In the genomic region with DNA sequence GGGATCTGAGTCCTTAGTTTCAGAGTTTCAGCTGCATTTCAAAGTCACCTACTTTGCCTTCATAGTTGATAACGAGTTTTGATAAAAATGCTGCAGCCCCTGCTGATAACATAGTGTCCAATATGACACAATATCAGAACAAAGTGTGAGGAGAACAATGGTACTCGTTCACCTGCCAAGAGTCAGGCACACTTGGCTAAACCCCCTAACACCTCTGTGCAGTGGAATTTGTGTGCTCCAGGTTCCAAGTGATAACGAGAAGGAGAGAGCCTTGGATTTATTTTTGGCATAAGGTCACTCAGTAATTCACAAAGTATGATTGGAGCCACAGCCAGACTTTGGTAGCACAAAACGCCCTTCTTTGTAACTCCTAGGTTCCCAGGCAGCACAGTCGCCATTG, we compare ENCODE assay signal across 20 mouse cellular contexts.
DNase-seq lines count a peak whose midpoint lies in the region; ATAC-seq lines count a peak whose summit lies in the region.
"Had no signal": no experiment of that assay in that cellular context is flagged by ENCODE, and none has a peak within 500 bp of the region (broad histone marks: within the 10 kb centered on the region; RNA-seq: fewer than 3 reads in every experiment).

No protein-coding gene starts in this region.

- H3K27ac ChIP-seq in heart, embryonic 10.5 days: peak overlapping the region; percentile 52; the same call in 1 of the 2 replicates
- H3K27ac ChIP-seq in heart, embryonic 15.5 days: peak overlapping the region; percentile 67
- H3K27ac ChIP-seq: embryonic facial prominence, embryonic 13.5 days; forebrain, embryonic 12.5 days; hindbrain, embryonic 12.5 days; hindbrain, postnatal 0 days; kidney, embryonic 15.5 days had no signal

- no peaks in the 10 kb centered on the region for H3K36me3 ChIP-seq in heart, embryonic 10.5 days
- no peaks in the 10 kb centered on the region for H3K36me3 ChIP-seq in heart, embryonic 15.5 days
- H3K36me3 ChIP-seq: embryonic facial prominence, embryonic 13.5 days; forebrain, embryonic 12.5 days; hindbrain, embryonic 12.5 days; kidney, embryonic 15.5 days had no signal

- intact Hi-C loops in heart, postnatal 14 days (cut with DNase I): loop anchor here (10.0 kb wide), 1 partner anchor 198 kb away; no protein-coding TSS in a partner anchor
- intact Hi-C loops in gastrocnemius, postnatal 14 days (cut with DNase I; ENCODE audit: low total_unique reads): no loop called here

- H3K4me2 ChIP-seq in heart, embryonic 15.5 days: peak overlapping the region; percentile 3; the same call in 1 of the 2 replicates
- H3K4me2 ChIP-seq: embryonic facial prominence, embryonic 13.5 days; forebrain, embryonic 12.5 days; hindbrain, embryonic 12.5 days; kidney, embryonic 15.5 days had no signal

- H3K4me3 ChIP-seq in heart, embryonic 10.5 days: no peak overlapping the region
- no peak overlapping the region for H3K4me3 ChIP-seq in heart, embryonic 15.5 days
- H3K4me3 ChIP-seq: embryonic facial prominence, embryonic 13.5 days; forebrain, embryonic 12.5 days; hindbrain, embryonic 12.5 days; kidney, embryonic 15.5 days had no signal

- 41% methylated on average over 5 of the region's 5 CpGs for WGBS in heart, embryonic 10.5 days
- WGBS in heart, embryonic 15.5 days: 23% methylated on average over 5 of the region's 5 CpGs

- ATAC-seq in heart, embryonic 15.5 days (replicated peaks; ENCODE audit: insufficient number of reproducible peaks, insufficient read depth, low FRiP score, low read depth): peak; percentile 55; the same call in 1 of the 2 replicates
- ATAC-seq: forebrain, embryonic 16.5 days; hindbrain, postnatal 0 days had no signal

- H3K27me3 ChIP-seq in heart, embryonic 10.5 days (ENCODE audit: insufficient read depth, poor library complexity, severe bottlenecking): no peaks in the 10 kb centered on the region
- no peaks in the 10 kb centered on the region for H3K27me3 ChIP-seq in heart, embryonic 15.5 days
- H3K27me3 ChIP-seq: embryonic facial prominence, embryonic 13.5 days; forebrain, embryonic 12.5 days; hindbrain, embryonic 12.5 days; kidney, embryonic 15.5 days had no signal

- no peaks in the 10 kb centered on the region for H3K9me3 ChIP-seq in heart, embryonic 10.5 days
- H3K9me3 ChIP-seq in heart, embryonic 15.5 days (replicated peaks): no peaks in the 10 kb centered on the region
- H3K9me3 ChIP-seq: embryonic facial prominence, embryonic 13.5 days; forebrain, embryonic 12.5 days; hindbrain, embryonic 12.5 days; kidney, embryonic 15.5 days had no signal

- H3K9ac ChIP-seq in heart, embryonic 15.5 days: no peak overlapping the region
- H3K9ac ChIP-seq: embryonic facial prominence, embryonic 13.5 days; forebrain, embryonic 12.5 days; hindbrain, embryonic 12.5 days; kidney, embryonic 15.5 days had no signal

- H3K4me1 ChIP-seq in heart, embryonic 10.5 days: peaks cover 14% of the 10 kb centered on the region
- H3K4me1 ChIP-seq in heart, embryonic 15.5 days (replicated peaks): peaks cover 13% of the 10 kb centered on the region
- H3K4me1 ChIP-seq: embryonic facial prominence, embryonic 13.5 days; forebrain, embryonic 12.5 days; hindbrain, embryonic 12.5 days; kidney, embryonic 15.5 days had no signal

- DNase-seq in heart, adult 8-10 months (ENCODE audit: low spot score): peak; percentile 58
- no peak for DNase-seq in heart, embryonic 10.5 days (ENCODE audit: low spot score)
- DNase-seq in heart, postnatal 14 days: peak; percentile 22 to 52
- no peak for DNase-seq in T-cell, adult 2 months (ENCODE audit: low spot score)
- no peak for DNase-seq in gastrocnemius, postnatal 14 days
- no peak for DNase-seq in frontal cortex, postnatal 14 days (ENCODE audit: low spot score in 2 of 2)
- no peak for DNase-seq in neural tube, embryonic 10.5 days (ENCODE audit: extremely low spot score, low spot score)
- DNase-seq: adrenal gland, postnatal 10 days; cerebellum, adult 11 months; cerebellum, adult 8-10 months; cerebellum, postnatal 25 days; gastrocnemius, postnatal 25 days; kidney, adult 18-20 months had no signal

Comparison
In these comparisons a context has a peak if more than half of its experiments do, and no peak if none do; other contexts are left out.
1. DNase-seq: peak in heart, adult 8-10 months (single experiment) and heart, postnatal 14 days (2 of 2); none in heart, embryonic 10.5 days (single experiment), T-cell, adult 2 months (single experiment), gastrocnemius, postnatal 14 days (single experiment), frontal cortex, postnatal 14 days (0 of 2) and neural tube, embryonic 10.5 days (single experiment).